Mouse (Mus musculus) CD4-positive naive resting alpha-beta T cell, adult 57 days (primary cell): ENCODE data around the gene Olfr441. TPM values are rescaled to one million over a fixed set of nuclear protein-coding genes. Genes with fewer than 3 reads are reported as not detected.

Source experiments
- total RNA-seq: library from RNA; stranded (reverse); gene quantifications from one replicate; pipeline ENCODE4 v1.2.4, GENCODE M21; 2023

Olfr441 gene
- not detected for total RNA-seq

GRCm38 (mm10) chr6:43106069-43106468 lies at the start of gene Olfr441:
Olfr441 (plus strand) TSS chr6:43106369.

GRCm38 (mm10) chr6:43146267-43146666 lies 40.1 kb downstream of the Olfr441 start, which contains the start of gene Olfr237-ps1:
Olfr237-ps1 (plus strand) TSS chr6:43146567.

DNA sequence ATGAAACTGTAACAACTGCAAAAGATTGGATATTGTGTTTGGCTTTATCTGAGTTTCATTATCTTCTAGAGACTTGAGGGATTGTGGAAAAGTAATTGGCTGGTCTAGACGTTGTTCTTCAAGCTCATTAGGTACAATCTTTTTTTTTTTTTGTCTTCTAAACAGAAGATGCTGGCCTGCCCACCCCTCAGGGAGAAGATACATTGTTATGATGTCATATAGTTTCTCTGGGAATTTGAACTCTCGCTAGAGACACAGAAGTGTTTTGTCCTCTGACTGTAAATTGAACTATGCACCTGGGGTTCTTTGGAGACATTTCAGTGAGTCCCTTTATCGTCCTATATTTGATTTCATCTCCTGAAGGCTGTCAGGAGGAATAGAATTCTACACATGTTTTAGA lies 56.8 kb downstream of the Olfr441 start, which contains the start of gene Olfr437:
TSS of gene Olfr437 (plus strand) at position 301 of the 400 bp plus-strand sequence.

Other genes with a start within 250 kb of the Olfr441 start
- not detected for gene Olfr448, start 215.9 kb upstream of the Olfr441 start, total RNA-seq
- not detected for gene Olfr447, start 197.5 kb upstream of the Olfr441 start, total RNA-seq
- gene Olfr446, start 185.0 kb upstream of the Olfr441 start, total RNA-seq = not detected
- not detected for gene Olfr444, start 157.3 kb upstream of the Olfr441 start, total RNA-seq
- gene Olfr237-ps1, start 40.2 kb downstream of the Olfr441 start, total RNA-seq = not detected
- gene Olfr437, start 56.9 kb downstream of the Olfr441 start, total RNA-seq = not detected
- gene Olfr13, start 65.8 kb downstream of the Olfr441 start, total RNA-seq = not detected
- not detected for gene Olfr435, start 90.8 kb downstream of the Olfr441 start, total RNA-seq
- gene Olfr434, start 106.7 kb downstream of the Olfr441 start, total RNA-seq = not detected
- gene Olfr47, start 125.2 kb downstream of the Olfr441 start, total RNA-seq = not detected
- gene Arhgef5, start 159.2 kb downstream of the Olfr441 start, total RNA-seq = 1.6 TPM
- gene Nobox, start 203.2 kb downstream of the Olfr441 start, total RNA-seq = not detected